Mouse (Mus musculus): ENCODE results near the gene Gstt3. TPM values are rescaled to one million over a fixed set of nuclear protein-coding genes. Genes with fewer than 3 reads are reported as not detected.

Gene Gstt3
- polyA plus RNA-seq, 1 experiment from 2014 or later = 0.67 TPM

GRCm38 (mm10) chr10:75789081-75789735, 8.0 kb upstream of the Gstt3 start:
- Histone ChIP-seq H3K9me3 (replicated peaks; ENCODE audit: control insufficient read depth, low read length) (no peaks in the 10 kb centered on the region), H3K27ac (ENCODE audit: low read depth, low read length) (no peak overlapping the region), H3K27me3 (replicated peaks; ENCODE audit: control insufficient read depth, insufficient read depth, low read length) (no peaks in the 10 kb centered on the region), H3K4me2 (ENCODE audit: low read length) (no peak overlapping the region), H3K9ac (ENCODE audit: low read length) (no peak overlapping the region), H3K4me3 (ENCODE audit: low read depth, low read length) (no peak overlapping the region), H3K36me3 (ENCODE audit: control insufficient read depth, insufficient read depth, low read length) (no peaks in the 10 kb centered on the region), H3K4me1 (ENCODE audit: control insufficient read depth, insufficient read depth, low read length) (no peaks in the 10 kb centered on the region)
- DNase-seq (ENCODE audit: low spot score) (no peak), ATAC-seq (no peak)
- WGBS = 79% methylated on average over 6 of the region's 6 CpGs

- H3K4me1 ChIP-seq (ENCODE audit: control insufficient read depth, insufficient read depth, low read length) = no peaks in the 10 kb centered on the region
- no peak overlapping the region for H3K9ac ChIP-seq (ENCODE audit: low read length)
- H3K4me3 ChIP-seq (ENCODE audit: low read depth, low read length) = no peak overlapping the region
- H3K27me3 ChIP-seq (replicated peaks; ENCODE audit: control insufficient read depth, insufficient read depth, low read length) = no peaks in the 10 kb centered on the region
- no peak overlapping the region for H3K4me2 ChIP-seq (ENCODE audit: low read length)
- whole genome bisulfite sequencing = 94% methylated on average over 8 of the region's 8 CpGs
- H3K9me3 ChIP-seq (replicated peaks; ENCODE audit: control insufficient read depth, low read length) = no peaks in the 10 kb centered on the region
- no peak for ATAC-seq
- no peaks in the 10 kb centered on the region for H3K36me3 ChIP-seq (ENCODE audit: control insufficient read depth, insufficient read depth, low read length)
- no peak for DNase-seq (ENCODE audit: low spot score)
- no peak overlapping the region for H3K27ac ChIP-seq (ENCODE audit: low read depth, low read length)
These were observed 7.1 kb upstream of the Gstt3 start for GRCm38 (mm10) chr10:75788277-75788676.

GRCm38 (mm10) chr10:75785442-75785841, 4.2 kb upstream of the Gstt3 start:
- H3K4me1 ChIP-seq (ENCODE audit: control insufficient read depth, insufficient read depth, low read length) = peaks cover 9% of the 10 kb centered on the region; the same call in 1 of the 2 replicates
- no peaks in the 10 kb centered on the region for H3K36me3 ChIP-seq (ENCODE audit: control insufficient read depth, insufficient read depth, low read length)
- DNase-seq (ENCODE audit: low spot score) (no peak), ATAC-seq (no peak)
- H3K27ac ChIP-seq (ENCODE audit: low read depth, low read length) = no peak overlapping the region
- H3K4me2 ChIP-seq (ENCODE audit: low read length) = no peak overlapping the region
- 0 out of 2 replicates have a peak, but pooled peaks cover 5% of the 10 kb centered on the region for H3K27me3 ChIP-seq (replicated peaks; ENCODE audit: control insufficient read depth, insufficient read depth, low read length)
- no peak overlapping the region for H3K4me3 ChIP-seq (ENCODE audit: low read depth, low read length)
- WGBS = 66% methylated on average over 1 of the region's 1 CpGs
- H3K9me3 ChIP-seq (replicated peaks; ENCODE audit: control insufficient read depth, low read length) = no peaks in the 10 kb centered on the region
- no peak overlapping the region for H3K9ac ChIP-seq (ENCODE audit: low read length)

GRCm38 (mm10) chr10:75779206-75780174, 1.7 kb downstream of the Gstt3 start:
- H3K9ac ChIP-seq (ENCODE audit: low read length) = no peak overlapping the region
- ATAC-seq (no peak), DNase-seq (ENCODE audit: low spot score) (no peak)
- H3K36me3 ChIP-seq (ENCODE audit: control insufficient read depth, insufficient read depth, low read length) = no peaks in the 10 kb centered on the region
- H3K4me3 ChIP-seq (ENCODE audit: low read depth, low read length) = no peak overlapping the region
- WGBS = 36% methylated on average over 15 of the region's 15 CpGs
- H3K4me1 ChIP-seq (ENCODE audit: control insufficient read depth, insufficient read depth, low read length) = peaks cover 9% of the 10 kb centered on the region; the same call in 1 of the 2 replicates
- no peak overlapping the region for H3K4me2 ChIP-seq (ENCODE audit: low read length)
- H3K9me3 ChIP-seq (replicated peaks; ENCODE audit: control insufficient read depth, low read length) = no peaks in the 10 kb centered on the region
- H3K27me3 ChIP-seq (replicated peaks; ENCODE audit: control insufficient read depth, insufficient read depth, low read length) = peaks cover 10% of the 10 kb centered on the region; the same call in 1 of the 2 replicates
- no peak overlapping the region for H3K27ac ChIP-seq (ENCODE audit: low read depth, low read length)

- ATAC-seq (no peak), DNase-seq (ENCODE audit: low spot score) (no peak)
- no peak overlapping the region for H3K4me2 ChIP-seq (ENCODE audit: low read length)
- 79% methylated on average over 2 of the region's 2 CpGs for WGBS
- peaks cover 10% of the 10 kb centered on the region; the same call in 1 of the 2 replicates for H3K27me3 ChIP-seq (replicated peaks; ENCODE audit: control insufficient read depth, insufficient read depth, low read length)
- H3K4me1 ChIP-seq (ENCODE audit: control insufficient read depth, insufficient read depth, low read length) = peaks cover 9% of the 10 kb centered on the region; the same call in 1 of the 2 replicates
- H3K27ac ChIP-seq (ENCODE audit: low read depth, low read length) = no peak overlapping the region
- H3K9me3 ChIP-seq (replicated peaks; ENCODE audit: control insufficient read depth, low read length) = no peaks in the 10 kb centered on the region
- no peaks in the 10 kb centered on the region for H3K36me3 ChIP-seq (ENCODE audit: control insufficient read depth, insufficient read depth, low read length)
- H3K9ac ChIP-seq (ENCODE audit: low read length) = no peak overlapping the region
- H3K4me3 ChIP-seq (ENCODE audit: low read depth, low read length) = no peak overlapping the region
These were observed 3.3 kb downstream of the Gstt3 start for GRCm38 (mm10) chr10:75777885-75778284.

- Histone ChIP-seq H3K9me3 (replicated peaks; ENCODE audit: control insufficient read depth, low read length) (no peaks in the 10 kb centered on the region), H3K27me3 (replicated peaks; ENCODE audit: control insufficient read depth, insufficient read depth, low read length) (peaks cover 10% of the 10 kb centered on the region; the same call in 1 of the 2 replicates), H3K4me1 (ENCODE audit: control insufficient read depth, insufficient read depth, low read length) (peaks cover 12% of the 10 kb centered on the region; the same call in 1 of the 2 replicates), H3K27ac (ENCODE audit: low read depth, low read length) (no peak overlapping the region), H3K4me3 (ENCODE audit: low read depth, low read length) (no peak overlapping the region), H3K9ac (ENCODE audit: low read length) (no peak overlapping the region), H3K36me3 (ENCODE audit: control insufficient read depth, insufficient read depth, low read length) (no peaks in the 10 kb centered on the region), H3K4me2 (ENCODE audit: low read length) (no peak overlapping the region)
- ATAC-seq (no peak), DNase-seq (ENCODE audit: low spot score) (no peak)
- WGBS = 89% methylated on average over 6 of the region's 6 CpGs
These were observed 4.7 kb downstream of the Gstt3 start for GRCm38 (mm10) chr10:75776562-75776961.

- Histone ChIP-seq H3K27me3 (replicated peaks; ENCODE audit: control insufficient read depth, insufficient read depth, low read length) (peaks cover 4% of the 10 kb centered on the region; the same call in 1 of the 2 replicates), H3K4me1 (ENCODE audit: control insufficient read depth, insufficient read depth, low read length) (peaks cover 3% of the 10 kb centered on the region; the same call in 1 of the 2 replicates), H3K4me2 (ENCODE audit: low read length) (no peak overlapping the region), H3K27ac (ENCODE audit: low read depth, low read length) (no peak overlapping the region), H3K36me3 (ENCODE audit: control insufficient read depth, insufficient read depth, low read length) (no peaks in the 10 kb centered on the region), H3K4me3 (ENCODE audit: low read depth, low read length) (no peak overlapping the region), H3K9ac (ENCODE audit: low read length) (no peak overlapping the region), H3K9me3 (replicated peaks; ENCODE audit: control insufficient read depth, low read length) (no peaks in the 10 kb centered on the region)
- 89% methylated on average over 9 of the region's 9 CpGs for WGBS
- ATAC-seq = no peak
- DNase-seq (ENCODE audit: low spot score) = no peak
These were observed 6.6 kb downstream of the Gstt3 start for GRCm38 (mm10) chr10:75774587-75774986.

GRCm38 (mm10) chr10:75774102-75774501, 7.1 kb downstream of the Gstt3 start:
- Histone ChIP-seq H3K27ac (ENCODE audit: low read depth, low read length) (no peak overlapping the region), H3K9me3 (replicated peaks; ENCODE audit: control insufficient read depth, low read length) (no peaks in the 10 kb centered on the region), H3K9ac (ENCODE audit: low read length) (no peak overlapping the region), H3K4me1 (ENCODE audit: control insufficient read depth, insufficient read depth, low read length) (peaks cover 3% of the 10 kb centered on the region; the same call in 1 of the 2 replicates), H3K27me3 (replicated peaks; ENCODE audit: control insufficient read depth, insufficient read depth, low read length) (no peaks in the 10 kb centered on the region; the same call in 1 of the 2 replicates), H3K36me3 (ENCODE audit: control insufficient read depth, insufficient read depth, low read length) (no peaks in the 10 kb centered on the region), H3K4me3 (ENCODE audit: low read depth, low read length) (no peak overlapping the region), H3K4me2 (ENCODE audit: low read length) (no peak overlapping the region; the same call in 1 of the 2 replicates)
- no peak for ATAC-seq
- 86% methylated on average over 5 of the region's 5 CpGs for WGBS
- no peak for DNase-seq (ENCODE audit: low spot score)
